Mouse (Mus musculus) erythroblast, embryonic 14.5 days (primary cell): ENCODE data around the gene Kcnip3. TPM values are rescaled to one million over a fixed set of nuclear protein-coding genes. Genes with fewer than 3 reads are reported as not detected.

Experiments used
- H3K27me3 ChIP-seq: 2 replicates; pipeline ENCODE4 v1.6.1; 2012; ENCODE audit warnings: inconsistent platforms; ENCODE audit not compliant: control insufficient read depth
- H3K36me3 ChIP-seq: 2 replicates; pipeline ENCODE4 v1.6.1; 2012; ENCODE audit warnings: mild to moderate bottlenecking, inconsistent platforms; ENCODE audit not compliant: control insufficient read depth
- H3K4me1 ChIP-seq: 2 replicates; pipeline ENCODE4 v1.6.1; 2012; ENCODE audit warnings: inconsistent platforms; ENCODE audit not compliant: control insufficient read depth
- H3K4me3 ChIP-seq: replicated peaks from 2 replicates; pipeline ENCODE3; 2012; ENCODE audit warnings: moderate library complexity, mild to moderate bottlenecking, inconsistent platforms
- H3K9me3 ChIP-seq: 2 replicates; pipeline ENCODE4 v1.6.1; 2012; ENCODE audit warnings: low read length, inconsistent platforms, mixed read lengths; ENCODE audit not compliant: control insufficient read depth
- GATA1 ChIP-seq: IDR thresholded peaks from 2 replicates; pipeline ENCODE4 v1.6.1; 2012; ENCODE audit warnings: low read length, inconsistent platforms, mixed read lengths
- TAL1 ChIP-seq: IDR thresholded peaks from 3 replicates; pipeline ENCODE4 v1.6.1; 2012; ENCODE audit warnings: low read length, inconsistent platforms, mixed read lengths
- polyA plus RNA-seq: library from polyadenylated mRNA; stranded (reverse); fragments of >175 nt; gene quantifications from 2 replicates; pipeline ENCODE4 v1.2.3, GENCODE M21; 2012

Gene Kcnip3
- polyA plus RNA-seq, 1 experiment, result 0.05 TPM

GRCm38 (mm10) chr2:127537548-127537947 lies 15.7 kb upstream of the Kcnip3 start:
- H3K36me3 ChIP-seq, result no peaks in the 10 kb centered on the region
- H3K4me1 ChIP-seq, result no peaks in the 10 kb centered on the region
- TF ChIP-seq GATA1, result no peak
- no peak for TF ChIP-seq TAL1
- H3K4me3 ChIP-seq, result no peak overlapping the region
- peaks cover 41% of the 10 kb centered on the region for H3K27me3 ChIP-seq
- no peaks in the 10 kb centered on the region for H3K9me3 ChIP-seq

GRCm38 (mm10) chr2:127535363-127535762 lies 13.5 kb upstream of the Kcnip3 start:
- Histone ChIP-seq H3K27me3 (peaks cover 19% of the 10 kb centered on the region), H3K36me3 (no peaks in the 10 kb centered on the region), H3K4me3 (no peak overlapping the region), H3K4me1 (no peaks in the 10 kb centered on the region), H3K9me3 (no peaks in the 10 kb centered on the region)
- TF ChIP-seq TAL1 (no peak), GATA1 (no peak)

DNA sequence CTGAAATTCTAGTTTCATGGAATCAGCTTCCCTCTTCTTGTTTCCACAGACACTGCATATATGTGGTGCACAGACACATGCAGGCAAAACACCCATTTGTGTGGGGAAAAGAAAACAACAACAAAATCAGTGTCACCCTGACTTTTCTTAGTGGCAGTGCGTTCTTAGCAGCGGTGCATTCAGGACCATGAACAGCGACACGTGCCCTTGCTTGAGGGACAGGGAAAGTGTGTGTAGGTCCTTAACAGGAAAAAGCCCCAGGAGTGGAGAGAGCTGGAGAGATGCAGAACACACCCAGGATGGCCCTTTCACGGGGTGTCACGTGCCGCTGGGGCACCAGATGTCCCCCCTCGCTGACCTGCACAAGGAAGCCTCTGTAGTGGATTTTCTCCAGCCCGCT lies 10.5 kb upstream of the Kcnip3 start:
- Histone ChIP-seq H3K27me3 (no peaks in the 10 kb centered on the region), H3K4me3 (no peak overlapping the region), H3K36me3 (no peaks in the 10 kb centered on the region), H3K4me1 (no peaks in the 10 kb centered on the region), H3K9me3 (no peaks in the 10 kb centered on the region)
- TF ChIP-seq TAL1 (no peak), GATA1 (no peak)

GRCm38 (mm10) chr2:127531592-127531991 lies 9.7 kb upstream of the Kcnip3 start:
- Histone ChIP-seq H3K27me3 (no peaks in the 10 kb centered on the region), H3K4me3 (no peak overlapping the region), H3K36me3 (no peaks in the 10 kb centered on the region), H3K9me3 (no peaks in the 10 kb centered on the region), H3K4me1 (no peaks in the 10 kb centered on the region)
- TF ChIP-seq GATA1 (no peak), TAL1 (no peak)

DNA sequence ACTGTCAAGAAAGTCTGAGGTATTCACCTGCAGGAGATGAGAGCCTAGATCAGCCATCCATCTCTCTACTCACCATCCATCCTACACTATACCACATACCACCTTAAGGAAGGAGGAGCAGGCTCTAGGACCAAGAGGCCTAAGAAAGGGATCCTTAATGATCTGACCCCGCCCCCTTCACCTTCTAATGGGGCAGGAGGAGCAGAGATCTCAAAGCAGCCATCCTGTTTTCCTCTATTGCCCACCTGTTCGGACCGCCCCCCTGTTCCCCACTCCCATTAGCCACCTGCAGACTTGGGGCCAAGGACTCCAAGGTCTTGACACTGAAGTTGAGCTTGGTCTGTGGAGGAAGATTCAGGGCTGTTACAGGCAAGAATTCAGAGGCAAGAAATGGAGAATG lies 8.5 kb upstream of the Kcnip3 start:
- no peaks in the 10 kb centered on the region for H3K36me3 ChIP-seq
- H3K9me3 ChIP-seq, result no peaks in the 10 kb centered on the region
- H3K27me3 ChIP-seq, result no peaks in the 10 kb centered on the region
- H3K4me3 ChIP-seq, result no peak overlapping the region
- H3K4me1 ChIP-seq, result peaks cover 3% of the 10 kb centered on the region
- TF ChIP-seq TAL1, result no peak
- TF ChIP-seq GATA1, result no peak

- Histone ChIP-seq H3K36me3 (no peaks in the 10 kb centered on the region), H3K4me3 (no peak overlapping the region), H3K27me3 (peaks cover 19% of the 10 kb centered on the region), H3K4me1 (peaks cover 5% of the 10 kb centered on the region), H3K9me3 (no peaks in the 10 kb centered on the region)
- TF ChIP-seq TAL1, result no peak
Measured at GRCm38 (mm10) chr2:127525004-127525775, 3.3 kb upstream of the Kcnip3 start.

- no peak for TF ChIP-seq GATA1
- Histone ChIP-seq H3K36me3 (no peaks in the 10 kb centered on the region), H3K4me3 (no peak overlapping the region), H3K4me1 (peaks cover 5% of the 10 kb centered on the region), H3K9me3 (no peaks in the 10 kb centered on the region), H3K27me3 (peaks cover 19% of the 10 kb centered on the region)
Measured at GRCm38 (mm10) chr2:127523950-127524729, 2.2 kb upstream of the Kcnip3 start.

- H3K36me3 ChIP-seq, result no peaks in the 10 kb centered on the region
- no peak overlapping the region for H3K4me3 ChIP-seq
- no peaks in the 10 kb centered on the region for H3K9me3 ChIP-seq
- TF ChIP-seq GATA1 (no peak), TAL1 (no peak)
- peaks cover 5% of the 10 kb centered on the region for H3K4me1 ChIP-seq
- H3K27me3 ChIP-seq, result peaks cover 19% of the 10 kb centered on the region
Measured at GRCm38 (mm10) chr2:127521172-127522005, 505 bp downstream of the Kcnip3 start.

DNA sequence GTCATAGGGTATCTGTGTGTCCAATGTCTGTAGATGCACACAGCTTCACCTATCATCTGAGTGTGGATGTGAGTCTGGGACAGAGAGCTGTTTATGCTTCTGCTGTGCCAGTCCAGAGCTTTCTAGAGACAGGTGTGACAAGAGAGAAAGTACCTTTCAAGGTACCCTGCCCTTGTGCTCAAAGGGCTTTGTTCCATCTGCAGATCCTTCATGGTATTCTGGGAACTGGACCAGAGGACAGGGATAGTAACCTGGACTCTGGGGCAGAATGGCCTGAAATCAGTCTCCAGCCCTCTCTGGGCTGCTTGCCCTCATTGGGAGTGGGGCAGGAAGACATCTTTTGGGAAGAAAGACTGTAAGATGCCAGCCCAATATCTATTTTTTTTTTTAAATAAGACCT lies 1.8 kb downstream of the Kcnip3 start:
- no peaks in the 10 kb centered on the region for H3K4me1 ChIP-seq
- H3K4me3 ChIP-seq, result no peak overlapping the region
- TF ChIP-seq TAL1 (no peak), GATA1 (no peak)
- H3K27me3 ChIP-seq, result peaks cover 19% of the 10 kb centered on the region
- H3K9me3 ChIP-seq, result no peaks in the 10 kb centered on the region
- H3K36me3 ChIP-seq, result no peaks in the 10 kb centered on the region
